Mouse (Mus musculus) c-Kit-positive CD71-positive TER-119-negative erythroid progenitor cells, embryonic 14.5 days (primary cell): Measurements from ENCODE around the gene Sgpp1.
"Not testable (repeated sequence)": the region's sequence is repeated elsewhere in the genome, so short reads cannot be mapped to it uniquely, and the experiment has no call there.

Source experiments
- DNase-seq: peaks from one replicate; pipeline ENCODE4 v3.0.0-alpha.2; 2013; ENCODE audit warnings: low read depth

The Sgpp1 gene

GRCm38 (mm10) chr12:75731927-75732443 lies 3.5 kb downstream of the Sgpp1 start:
- no peak for DNase-seq

- DNase-seq: no peak
These were observed 4.0 kb downstream of the Sgpp1 start for GRCm38 (mm10) chr12:75731508-75731907.

- no peak for DNase-seq
These were observed 5.1 kb downstream of the Sgpp1 start for GRCm38 (mm10) chr12:75730458-75730857.

GRCm38 (mm10) chr12:75729876-75730275 lies 5.7 kb downstream of the Sgpp1 start:
- DNase-seq: no peak

GRCm38 (mm10) chr12:75727333-75728125 lies 8.0 kb downstream of the Sgpp1 start:
- no peak for DNase-seq

- no peak for DNase-seq
These were observed 9.1 kb downstream of the Sgpp1 start for GRCm38 (mm10) chr12:75726349-75726861.

- DNase-seq: no peak
These were observed 10.8 kb downstream of the Sgpp1 start for GRCm38 (mm10) chr12:75724621-75725324.

GRCm38 (mm10) chr12:75723839-75724463 lies 11.6 kb downstream of the Sgpp1 start:
- no peak for DNase-seq

- DNase-seq: no peak
These were observed 13.6 kb downstream of the Sgpp1 start for GRCm38 (mm10) chr12:75721941-75722340.

- no peak for DNase-seq
These were observed 14.5 kb downstream of the Sgpp1 start for GRCm38 (mm10) chr12:75721006-75721405.

GRCm38 (mm10) chr12:75713596-75713995 lies 21.9 kb downstream of the Sgpp1 start:
- DNase-seq: no peak

- DNase-seq: not testable (repeated sequence)
These were observed 22.6 kb downstream of the Sgpp1 start for GRCm38 (mm10) chr12:75712905-75713304.

GRCm38 (mm10) chr12:75710596-75711376 lies 24.7 kb downstream of the Sgpp1 start:
- no peak for DNase-seq

- no peak for DNase-seq
These were observed 26.0 kb downstream of the Sgpp1 start for GRCm38 (mm10) chr12:75709506-75709905.

- no peak for DNase-seq
These were observed 28.9 kb downstream of the Sgpp1 start for GRCm38 (mm10) chr12:75706670-75707069.

GRCm38 (mm10) chr12:75702739-75703122 lies 32.8 kb downstream of the Sgpp1 start:
- no peak for DNase-seq

- no peak for DNase-seq
These were observed 33.3 kb downstream of the Sgpp1 start for GRCm38 (mm10) chr12:75702084-75702738.

- no peak for DNase-seq
These were observed 34.1 kb downstream of the Sgpp1 start for GRCm38 (mm10) chr12:75701173-75702083.

GRCm38 (mm10) chr12:75698692-75699091 lies 36.8 kb downstream of the Sgpp1 start:
- no peak for DNase-seq

GRCm38 (mm10) chr12:75695845-75696244 lies 39.7 kb downstream of the Sgpp1 start:
- not testable (repeated sequence) for DNase-seq
